Mouse (Mus musculus): ENCODE data around the gene Scarb1.

GRCm38 (mm10) chr5:125325931-125326330, 15.0 kb downstream of the Scarb1 start:
- TF ChIP-seq EP300 (IDR thresholded peaks at IDR 0.05; ENCODE audit: low read depth) (no peak), CTCF (IDR thresholded peaks at IDR 0.05; ENCODE audit: low read depth) (no peak)
